Mouse (Mus musculus): ENCODE data around the gene Tor1a.
"Not testable (repeated sequence)": the region's sequence is repeated elsewhere in the genome, so short reads cannot be mapped to it uniquely, and the experiment has no call there.

Tor1a gene

DNA sequence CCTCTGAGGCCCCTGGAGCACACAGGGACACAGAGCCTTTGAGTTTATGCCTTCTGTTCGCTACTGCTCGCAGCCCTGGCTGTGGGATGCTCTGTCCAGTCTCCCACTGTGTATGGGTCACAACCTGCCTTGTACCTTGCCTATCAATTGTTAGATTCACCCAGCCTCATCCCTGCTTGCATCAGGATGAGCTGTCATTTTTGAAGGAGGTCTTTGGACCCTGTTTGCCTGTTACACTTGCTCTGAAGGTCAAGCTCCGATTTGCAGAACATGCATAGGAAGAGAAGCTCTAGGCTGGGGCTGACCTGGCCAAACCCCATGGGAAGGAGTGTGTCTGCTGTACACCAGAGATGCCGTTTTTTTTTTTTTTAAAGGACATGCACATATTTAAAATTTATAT is 10.2 kb downstream of the Tor1a start:
- DNase-seq (ENCODE audit: extremely low spot score, low read depth, low spot score): no peak

DNA sequence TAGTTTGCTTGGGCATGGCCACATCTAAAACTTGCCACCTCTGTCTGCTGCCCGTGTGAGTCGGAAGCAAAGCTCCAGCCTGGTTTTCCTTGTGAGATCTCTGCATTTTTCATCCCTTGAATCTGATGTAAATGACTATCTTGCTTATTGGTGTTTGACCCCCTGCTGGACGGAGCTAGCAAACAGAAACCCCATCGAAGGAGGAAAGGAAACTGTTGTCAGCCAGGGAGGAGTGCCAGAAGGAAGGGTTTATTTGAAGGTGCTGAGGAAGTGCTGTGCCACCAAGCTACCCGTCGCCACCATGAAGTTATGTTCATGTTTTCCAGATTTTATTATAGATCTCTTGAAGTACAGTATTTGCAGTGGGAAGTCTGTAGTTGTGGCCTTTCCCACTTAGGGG is 12.9 kb downstream of the Tor1a start:
- no peak for DNase-seq (ENCODE audit: extremely low spot score, low read depth, low spot score)

DNA sequence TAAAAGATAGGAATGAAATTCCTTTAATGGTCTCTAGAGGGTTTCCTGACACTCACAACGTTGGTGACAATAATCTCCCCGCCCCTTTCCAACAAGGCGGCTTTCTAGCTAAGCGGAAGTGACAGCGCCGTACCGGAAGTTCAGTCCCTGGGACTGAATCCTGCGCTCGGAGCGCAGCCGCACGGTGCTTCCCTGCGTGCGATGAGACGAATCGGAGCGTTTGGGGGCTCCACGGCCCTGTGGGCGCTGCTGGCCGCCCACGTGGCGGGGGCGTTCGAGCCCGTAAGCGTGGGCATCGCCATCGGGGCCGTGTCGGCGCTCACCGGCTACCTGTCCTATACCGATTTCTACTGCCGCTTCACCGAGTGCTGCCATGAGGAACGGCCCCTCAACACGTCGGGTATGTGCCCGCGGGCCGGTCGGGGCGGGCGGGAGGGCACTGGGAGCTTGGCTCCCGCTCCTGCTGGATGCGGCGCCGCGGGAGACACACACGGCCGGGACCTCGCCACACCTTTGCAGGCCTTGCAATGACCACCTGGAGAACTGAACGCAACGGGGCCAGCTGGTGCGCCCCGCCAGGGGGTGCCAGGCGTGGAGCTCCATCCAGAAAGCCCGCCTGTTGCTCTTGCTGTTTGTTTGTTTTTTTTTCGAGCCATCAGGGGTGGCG is 14.8 kb downstream of the Tor1a start, which contains the start of gene Tor1b:
Gene Tor1b, plus strand, starts transcription at position 136 of the 667 bp plus-strand sequence.
- DNase-seq (ENCODE audit: extremely low spot score, low read depth, low spot score): peak; percentile 78

DNA sequence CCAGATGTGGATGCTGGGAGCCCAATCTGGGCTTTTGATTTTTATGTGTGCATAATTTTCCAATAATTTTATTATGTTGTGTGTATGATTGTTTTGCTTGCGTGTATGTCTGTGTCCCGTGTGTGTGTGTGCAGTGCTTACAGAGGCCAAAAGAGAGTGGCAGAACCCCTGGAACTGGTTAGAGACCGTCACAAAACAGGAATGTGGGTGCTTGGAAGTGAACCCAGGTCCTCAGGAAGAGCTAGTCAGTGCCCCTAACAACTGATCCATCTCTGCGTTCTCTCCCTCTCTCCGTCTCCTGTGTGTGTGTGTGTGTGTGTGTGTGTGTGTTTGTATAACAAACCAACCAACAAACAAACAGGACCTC is 15.3 kb downstream of the Tor1a start:
- DNase-seq (ENCODE audit: extremely low spot score, low read depth, low spot score): no peak

GRCm38 (mm10) chr2:30942603-30943011 is 25.1 kb downstream of the Tor1a start:
- DNase-seq (ENCODE audit: extremely low spot score, low read depth, low spot score): peak; percentile 76

GRCm38 (mm10) chr2:30942116-30942515 is 25.6 kb downstream of the Tor1a start:
- not testable (repeated sequence) for DNase-seq (ENCODE audit: extremely low spot score, low read depth, low spot score)

GRCm38 (mm10) chr2:30941586-30941985 is 26.1 kb downstream of the Tor1a start:
- no peak for DNase-seq (ENCODE audit: extremely low spot score, low read depth, low spot score)

DNA sequence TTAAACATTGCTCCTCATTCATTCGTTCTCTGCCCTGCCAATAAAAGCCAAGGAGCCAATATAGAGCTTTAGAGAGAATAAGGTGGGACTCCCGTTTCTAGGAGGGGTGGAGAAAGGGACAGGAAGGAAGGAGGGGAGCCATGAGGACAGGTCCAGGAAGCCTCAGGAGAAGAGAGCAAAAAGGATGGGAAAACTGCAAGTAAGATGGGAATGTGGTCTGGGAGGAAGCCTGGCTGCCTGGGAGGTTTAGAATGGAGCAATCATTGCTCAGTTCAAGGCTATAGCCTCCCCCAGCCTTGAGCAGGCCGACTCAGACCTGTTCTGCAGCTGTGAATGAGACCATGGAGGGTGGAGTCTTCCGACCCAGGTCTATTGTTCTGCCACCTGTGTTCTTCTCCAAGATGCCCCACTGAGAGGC is 29.1 kb downstream of the Tor1a start:
- DNase-seq (ENCODE audit: extremely low spot score, low read depth, low spot score): no peak

- DNase-seq (ENCODE audit: extremely low spot score, low read depth, low spot score): no peak
Measured at GRCm38 (mm10) chr2:30937731-30938130, 30.0 kb downstream of the Tor1a start.

GRCm38 (mm10) chr2:30936808-30937207 is 30.9 kb downstream of the Tor1a start:
- DNase-seq (ENCODE audit: extremely low spot score, low read depth, low spot score): no peak

DNA sequence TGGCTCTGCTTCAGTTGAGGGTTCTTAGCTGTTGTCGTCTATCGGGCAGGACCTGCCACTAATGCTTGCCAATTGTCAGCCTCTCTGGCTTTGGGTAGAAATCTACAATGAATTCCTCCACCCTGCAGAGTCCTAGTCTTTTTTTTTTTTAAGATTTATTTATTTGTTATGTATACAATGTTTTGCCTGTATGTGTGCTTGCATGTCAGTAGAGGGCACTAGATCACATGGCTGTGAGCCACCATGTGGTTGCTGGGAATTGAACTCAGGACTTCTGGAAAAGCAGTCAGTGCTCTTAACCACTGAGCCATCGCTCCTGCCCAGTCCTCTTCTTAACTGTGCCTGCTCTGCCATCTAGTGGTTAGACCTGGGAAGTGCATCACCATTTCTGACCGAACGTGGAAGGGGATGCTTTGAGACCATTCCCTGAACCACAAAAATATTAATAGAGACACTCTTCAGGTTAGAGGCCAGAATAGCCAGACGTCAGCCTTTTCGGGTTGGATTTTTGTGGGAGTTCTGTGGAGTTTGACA is 33.7 kb downstream of the Tor1a start:
- peak; percentile 80 for DNase-seq (ENCODE audit: extremely low spot score, low read depth, low spot score)

- no peak for DNase-seq (ENCODE audit: extremely low spot score, low read depth, low spot score)
Measured at GRCm38 (mm10) chr2:30933032-30933431, 34.7 kb downstream of the Tor1a start.

GRCm38 (mm10) chr2:30931922-30932321 is 35.8 kb downstream of the Tor1a start:
- DNase-seq (ENCODE audit: extremely low spot score, low read depth, low spot score): no peak

DNA sequence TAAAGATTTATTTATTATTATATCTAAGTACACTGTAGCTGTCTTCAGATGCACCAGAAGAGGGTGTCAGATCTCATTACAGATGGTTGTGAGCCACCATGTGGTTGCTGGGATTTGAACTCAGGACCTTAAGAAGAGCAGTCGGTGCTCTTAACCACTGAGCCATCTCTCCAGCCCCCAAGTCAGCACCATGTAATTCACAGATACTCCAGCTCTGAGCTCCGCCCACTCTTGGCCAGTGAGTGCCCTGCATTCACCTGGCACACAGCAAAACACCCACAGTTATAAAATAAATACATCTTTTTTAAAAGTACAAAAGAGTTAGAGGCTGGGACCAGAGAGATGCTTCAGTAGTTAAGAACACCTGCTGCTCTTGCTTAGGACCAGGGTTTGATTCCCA is 36.9 kb downstream of the Tor1a start:
- not testable (repeated sequence) for DNase-seq (ENCODE audit: extremely low spot score, low read depth, low spot score)

DNA sequence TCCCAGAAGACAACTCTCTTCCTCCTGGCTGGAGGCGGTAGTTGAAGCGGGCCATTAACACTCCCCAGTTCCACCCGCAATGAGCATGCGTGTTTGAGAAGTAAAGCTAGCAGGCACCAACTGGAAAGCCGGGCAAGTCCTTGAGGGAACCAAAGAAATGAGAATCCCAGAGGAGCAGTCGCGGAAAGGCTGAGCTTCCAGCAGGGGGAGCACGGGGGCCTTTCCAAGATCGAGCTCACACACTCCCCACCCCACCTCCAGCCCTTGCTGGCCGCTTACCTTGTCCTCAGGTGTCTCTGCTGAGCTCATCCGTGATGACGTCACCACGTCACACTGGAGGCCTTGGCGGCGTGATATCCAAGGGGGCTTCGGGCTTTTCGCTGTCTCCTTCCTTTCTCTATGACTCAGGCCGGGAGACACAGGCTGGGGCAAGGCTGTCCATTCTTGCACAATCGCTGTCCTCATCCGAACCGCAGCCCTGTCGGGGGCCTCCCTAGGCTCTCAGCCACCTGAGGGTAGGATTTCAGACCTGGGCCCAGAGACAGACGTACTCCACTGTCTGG is 38.2 kb downstream of the Tor1a start, which contains the start of gene Ptges:
Gene Ptges, minus strand, starts transcription at position 381 of the 563 bp plus-strand sequence.
- DNase-seq (ENCODE audit: extremely low spot score, low read depth, low spot score): no peak

DNA sequence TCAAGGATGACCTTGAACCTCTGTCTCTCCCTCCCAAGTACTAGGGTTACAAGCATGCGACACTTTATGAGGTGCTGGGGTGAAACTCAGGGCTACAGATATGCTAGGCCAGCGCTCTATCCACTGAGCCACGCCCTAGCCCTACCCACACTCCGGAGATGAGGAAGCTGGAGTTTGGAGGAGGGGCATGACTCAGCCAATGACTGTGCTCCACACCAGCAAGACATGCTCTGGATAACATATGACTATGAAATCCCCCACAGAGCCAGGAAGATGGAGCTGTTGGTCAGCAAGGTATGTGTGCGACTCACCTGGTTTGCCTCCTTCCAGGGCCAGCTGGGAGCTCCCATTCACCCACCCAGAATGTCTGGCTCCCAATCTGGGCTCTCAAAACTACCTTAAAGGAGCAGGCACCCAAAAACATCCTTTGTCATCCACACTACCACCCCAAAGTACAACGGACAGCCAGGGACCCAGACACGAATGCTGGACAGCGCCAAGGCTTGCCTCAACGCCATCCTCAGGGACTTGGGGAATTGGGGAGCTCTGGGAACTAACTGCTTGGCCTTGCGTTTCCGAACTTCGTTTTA is 38.7 kb downstream of the Tor1a start:
- no peak for DNase-seq (ENCODE audit: extremely low spot score, low read depth, low spot score)

DNA sequence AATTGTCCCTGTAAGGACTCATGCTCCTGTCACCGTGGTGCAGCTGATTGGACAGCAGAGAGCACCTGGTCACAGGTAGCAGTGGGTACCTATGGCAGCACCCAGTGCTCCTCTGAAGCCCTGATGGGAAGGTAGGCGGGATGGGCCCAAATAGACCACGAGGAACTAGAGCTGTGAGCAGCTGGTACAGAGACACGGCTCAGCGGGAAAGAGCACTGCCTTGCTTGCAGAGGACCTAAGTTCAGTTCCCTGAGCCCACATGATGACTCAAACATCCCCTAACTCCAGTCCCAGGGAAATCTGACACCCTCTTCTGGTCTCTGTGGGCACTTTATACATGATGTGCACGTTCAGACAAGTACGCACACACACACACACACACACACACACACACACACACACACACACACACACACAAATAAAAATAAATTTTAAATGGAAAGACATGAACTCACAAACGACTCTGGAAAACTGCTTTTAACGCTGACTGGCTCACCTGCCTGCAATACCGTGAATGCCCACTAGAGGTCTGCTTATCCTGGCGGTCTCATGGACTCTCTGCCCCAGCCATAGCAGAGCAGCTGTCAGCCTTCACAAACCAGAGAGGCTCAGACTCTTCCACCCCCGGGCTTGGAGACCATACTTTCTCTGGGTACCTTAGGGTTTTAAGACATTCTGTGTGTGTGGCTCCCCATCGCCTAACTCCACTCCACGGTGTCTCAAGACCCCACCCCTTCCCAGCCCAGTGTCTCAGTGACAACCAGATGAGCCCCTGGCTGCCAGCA is 39.7 kb downstream of the Tor1a start:
- DNase-seq (ENCODE audit: extremely low spot score, low read depth, low spot score): no peak

- no peak for DNase-seq (ENCODE audit: extremely low spot score, low read depth, low spot score)
Measured at GRCm38 (mm10) chr2:30927151-30927781, 40.5 kb downstream of the Tor1a start.

- no peak for DNase-seq (ENCODE audit: extremely low spot score, low read depth, low spot score)
Measured at GRCm38 (mm10) chr2:30926381-30926780, 41.4 kb downstream of the Tor1a start.

DNA sequence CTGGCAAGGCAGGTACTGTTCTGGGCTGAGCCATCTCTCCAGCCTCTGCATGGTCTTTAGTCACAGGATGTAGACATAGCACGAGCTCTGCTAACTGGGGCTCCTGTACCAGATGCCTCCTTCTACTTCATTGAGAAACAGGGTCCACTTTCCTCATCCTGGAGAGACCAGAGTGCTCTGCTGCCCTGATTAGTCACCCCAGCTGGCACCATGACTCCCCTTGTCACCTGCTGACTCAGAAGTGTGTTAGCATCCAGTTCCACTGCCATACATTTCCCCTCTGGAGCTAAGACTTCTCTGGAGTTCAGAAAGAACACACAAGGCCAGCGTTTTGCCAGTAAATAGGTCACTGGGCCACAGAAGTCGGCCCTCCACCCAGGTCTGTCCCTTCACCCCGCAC is 42.6 kb downstream of the Tor1a start:
- DNase-seq (ENCODE audit: extremely low spot score, low read depth, low spot score): no peak

- DNase-seq (ENCODE audit: extremely low spot score, low read depth, low spot score): no peak
Measured at GRCm38 (mm10) chr2:30923099-30923498, 44.6 kb downstream of the Tor1a start.

Data from hindlimb bud, embryonic 11.5 days (tissue).